Mouse (Mus musculus): ENCODE measurements around the gene Pcmt1. TPM values are rescaled to one million over a fixed set of nuclear protein-coding genes. Genes with fewer than 3 reads are reported as not detected.

Pcmt1 gene
- polyA plus RNA-seq (2014; fragmentation: Illumina TruSeq; extraction: RNeasy Lipid Tissue Mini Kit (QIAGEN cat#74804); ENCODE audit: low read depth, low replicate concordance) = 101 TPM

DNA sequence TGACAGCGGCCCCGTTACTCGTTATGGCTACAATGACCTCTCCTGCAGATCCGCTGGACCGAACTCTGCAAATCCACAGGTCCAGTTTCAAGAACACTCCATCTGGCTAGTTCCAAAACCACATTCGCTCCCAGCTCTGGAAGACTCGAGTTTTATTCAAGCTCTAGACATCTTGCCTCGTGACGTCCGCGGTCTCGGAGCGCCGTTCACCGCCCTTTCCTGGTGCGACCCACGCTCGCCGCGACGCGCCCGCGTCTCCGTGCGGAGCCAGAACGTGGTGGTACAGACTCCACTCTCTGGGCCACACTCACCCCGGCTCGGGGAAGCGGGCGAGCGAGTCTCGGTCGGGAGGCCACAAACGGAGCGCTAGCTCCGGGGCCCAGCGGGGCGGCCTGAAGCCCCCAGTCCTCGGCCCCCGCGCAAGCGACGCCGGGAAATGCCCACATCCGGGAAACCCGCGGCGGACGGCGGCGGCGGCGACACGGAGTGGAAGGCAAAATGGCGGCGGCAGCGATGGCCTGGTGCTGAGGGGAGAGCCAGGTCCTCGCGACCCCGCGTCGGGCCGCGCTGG lies at the start of gene Pcmt1, which contains the start of gene Lats1:
Gene Pcmt1, minus strand, starts transcription at position 406 of the 571 bp plus-strand sequence.
Gene Lats1, plus strand, starts transcription at position 484 of the 571 bp plus-strand sequence.

DNA sequence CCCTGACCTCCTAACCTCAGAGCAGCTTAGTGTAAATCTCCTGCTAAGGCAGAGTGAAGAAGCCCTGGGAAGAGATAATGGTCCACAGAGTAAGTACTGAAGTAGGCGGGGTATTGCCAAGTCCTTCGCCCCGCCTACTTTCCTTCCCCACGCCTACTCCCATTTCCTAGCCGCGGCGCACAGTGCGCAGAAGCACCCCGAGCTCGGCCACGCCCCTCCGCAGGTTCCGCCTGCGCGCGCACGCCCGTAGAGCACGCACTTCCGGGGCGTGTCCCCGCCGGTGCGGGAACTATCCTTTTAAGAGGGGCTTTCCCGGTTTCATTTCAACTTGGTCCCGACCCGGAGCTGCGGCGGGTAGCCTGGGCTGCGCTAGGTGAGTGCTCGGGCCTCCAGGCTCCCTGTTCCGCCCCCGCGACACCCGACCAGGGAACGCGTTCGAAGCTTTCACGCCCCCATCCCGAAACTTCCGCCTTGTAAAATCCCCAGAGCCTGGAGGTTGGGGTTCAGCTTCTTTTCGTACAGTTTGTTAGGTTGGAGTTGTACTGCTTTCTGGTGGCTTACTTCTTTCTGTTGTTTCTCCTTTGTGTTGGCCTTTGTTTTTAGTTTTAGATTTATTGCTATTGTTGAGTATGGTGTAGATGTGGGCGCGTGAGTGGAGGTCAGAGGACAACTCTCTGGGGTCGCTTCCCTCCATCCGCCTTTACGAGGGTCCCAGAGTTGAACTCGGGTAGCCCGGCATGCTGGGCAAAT lies 45.0 kb upstream of the Pcmt1 start, which contains the start of gene Katna1:
Gene Katna1, plus strand, starts transcription at position 250 of the 750 bp plus-strand sequence.

DNA sequence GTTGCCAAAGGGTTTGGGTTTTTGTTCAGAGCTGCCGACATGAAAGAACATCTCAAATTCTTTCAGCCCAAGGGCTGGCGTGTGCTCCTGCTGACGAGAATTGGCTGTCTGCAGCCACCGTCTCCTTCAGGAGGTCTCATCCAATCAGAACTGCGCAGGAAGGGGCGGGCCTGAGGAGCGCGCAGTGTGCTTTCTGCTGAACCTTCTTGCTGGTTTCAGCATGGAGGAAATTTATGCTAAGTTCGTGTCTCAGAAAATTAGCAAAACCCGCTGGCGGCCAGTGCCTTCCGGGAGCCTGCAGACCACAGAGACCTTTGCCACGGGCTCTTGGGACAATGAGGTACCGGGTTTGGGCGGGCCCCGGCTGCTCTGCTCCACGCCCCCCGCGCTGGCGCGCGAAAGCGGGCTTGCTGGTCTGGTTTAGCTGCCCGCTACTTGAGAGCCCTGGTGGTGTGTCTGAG lies 13.6 kb downstream of the Pcmt1 start, which contains the start of gene Nup43:
Gene Nup43, plus strand, starts transcription at position 162 of the 461 bp plus-strand sequence.

DNA sequence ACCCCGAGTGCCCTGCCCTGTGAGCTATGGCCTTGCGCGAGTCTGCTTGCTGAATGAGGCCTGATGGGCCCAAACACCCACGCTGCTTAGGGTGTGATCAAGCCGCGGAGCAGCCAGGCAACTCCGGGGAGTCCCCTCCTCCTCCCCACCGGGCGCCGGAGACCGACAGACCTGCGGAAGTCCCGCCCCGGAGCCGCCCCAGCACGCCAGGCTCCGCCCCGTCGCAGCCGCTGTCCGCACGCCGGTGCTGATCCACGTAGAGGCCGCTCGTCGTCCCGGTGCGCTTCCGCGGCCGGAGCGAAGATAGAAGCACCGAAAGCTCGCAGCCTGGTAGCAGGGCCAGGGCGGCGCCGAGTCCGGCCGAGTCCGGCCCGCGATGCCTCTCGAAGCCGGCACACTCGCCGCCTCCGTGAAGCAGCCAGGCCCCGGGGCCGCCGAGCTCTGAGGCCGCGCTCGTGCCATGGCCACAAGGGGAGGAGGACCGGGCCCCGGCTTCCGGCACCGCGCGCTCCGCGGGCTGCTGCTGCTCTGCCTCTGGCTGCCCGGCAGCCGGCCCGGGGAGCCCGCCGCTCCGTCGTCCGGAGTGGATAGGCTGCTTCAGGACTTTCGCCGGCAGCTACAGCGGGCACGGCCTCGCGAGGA lies 91.2 kb downstream of the Pcmt1 start, which contains the start of gene Lrp11:
Gene Lrp11, plus strand, starts transcription at position 209 of the 642 bp plus-strand sequence.

Other genes starting within 250 kb of the Pcmt1 start
- 8.4 TPM for gene Ulbp1, start 207.5 kb downstream of the Pcmt1 start, polyA plus RNA-seq (2014; fragmentation: Illumina TruSeq; extraction: RNeasy Lipid Tissue Mini Kit (QIAGEN cat#74804); ENCODE audit: low read depth, low replicate concordance)
- 36.9 TPM for gene Lrp11, start 91.3 kb downstream of the Pcmt1 start, polyA plus RNA-seq (2014; fragmentation: Illumina TruSeq; extraction: RNeasy Lipid Tissue Mini Kit (QIAGEN cat#74804); ENCODE audit: low read depth, low replicate concordance)
- 13.9 TPM for gene Nup43, start 13.6 kb downstream of the Pcmt1 start, polyA plus RNA-seq (2014; fragmentation: Illumina TruSeq; extraction: RNeasy Lipid Tissue Mini Kit (QIAGEN cat#74804); ENCODE audit: low read depth, low replicate concordance)
- 77.4 TPM for gene Lats1, start 78 bp upstream of the Pcmt1 start, polyA plus RNA-seq (2014; fragmentation: Illumina TruSeq; extraction: RNeasy Lipid Tissue Mini Kit (QIAGEN cat#74804); ENCODE audit: low read depth, low replicate concordance)
- 48.1 TPM for gene Katna1, start 44.9 kb upstream of the Pcmt1 start, polyA plus RNA-seq (2014; fragmentation: Illumina TruSeq; extraction: RNeasy Lipid Tissue Mini Kit (QIAGEN cat#74804); ENCODE audit: low read depth, low replicate concordance)
- gene Ginm1, start 111.7 kb upstream of the Pcmt1 start, polyA plus RNA-seq (2014; fragmentation: Illumina TruSeq; extraction: RNeasy Lipid Tissue Mini Kit (QIAGEN cat#74804); ENCODE audit: low read depth, low replicate concordance) = 1,338 TPM
- 93.1 TPM for gene Ppil4, start 111.8 kb upstream of the Pcmt1 start, polyA plus RNA-seq (2014; fragmentation: Illumina TruSeq; extraction: RNeasy Lipid Tissue Mini Kit (QIAGEN cat#74804); ENCODE audit: low read depth, low replicate concordance)
- gene Zc3h12d, start 151.3 kb upstream of the Pcmt1 start, polyA plus RNA-seq (2014; fragmentation: Illumina TruSeq; extraction: RNeasy Lipid Tissue Mini Kit (QIAGEN cat#74804); ENCODE audit: low read depth, low replicate concordance) = 0.35 TPM

Measured in adrenal gland, adult 10 weeks (tissue).